Mouse (Mus musculus): ENCODE measurements at regions not wholly inside any gene's neighbourhood (a gene's known extent, or its start where the extent isn't known, plus 50 kb on each side); places are given as distances from the start of the nearest gene placed in this dataset.

- DNase-seq (ENCODE audit: low spot score in 2 of 2): no peak
Measured at GRCm38 (mm10) chr6:91573487-91573886, 57.8 kb downstream of the Lsm3 start.

GRCm38 (mm10) chr6:91574414-91574813, 58.7 kb downstream of the Lsm3 start:
- no peak for DNase-seq (ENCODE audit: low spot score in 2 of 2)

GRCm38 (mm10) chr6:91575662-91576364, 60.1 kb downstream of the Lsm3 start:
- peak; percentile 47 to 75 for DNase-seq (ENCODE audit: low spot score in 2 of 2)

- DNase-seq (ENCODE audit: low spot score in 2 of 2): peak; percentile 24 to 37
Measured at GRCm38 (mm10) chr6:91576906-91577305, 61.2 kb downstream of the Lsm3 start.

GRCm38 (mm10) chr6:91579666-91580065, 63.9 kb downstream of the Lsm3 start:
- DNase-seq (ENCODE audit: low spot score in 2 of 2): no peak

- DNase-seq (ENCODE audit: low spot score in 2 of 2): no peak
Measured at GRCm38 (mm10) chr6:91580607-91581006, 64.9 kb downstream of the Lsm3 start.

- DNase-seq (ENCODE audit: low spot score in 2 of 2): no peak
Measured at GRCm38 (mm10) chr6:91582338-91582737, 66.6 kb downstream of the Lsm3 start.

- DNase-seq (ENCODE audit: low spot score in 2 of 2): no peak
Measured at GRCm38 (mm10) chr6:91583346-91583745, 67.6 kb downstream of the Lsm3 start.

GRCm38 (mm10) chr6:91585543-91585942, 69.8 kb downstream of the Lsm3 start:
- no peak for DNase-seq (ENCODE audit: low spot score in 2 of 2)

GRCm38 (mm10) chr6:91589181-91589580, 73.5 kb downstream of the Lsm3 start:
- DNase-seq (ENCODE audit: low spot score in 2 of 2): no peak

- no peak for DNase-seq (ENCODE audit: low spot score in 2 of 2)
Measured at GRCm38 (mm10) chr6:91590395-91590794, 74.7 kb downstream of the Lsm3 start.

GRCm38 (mm10) chr6:91590806-91591571, 75.3 kb downstream of the Lsm3 start:
- no peak for DNase-seq (ENCODE audit: low spot score in 2 of 2)

- no peak for DNase-seq (ENCODE audit: low spot score in 2 of 2)
Measured at GRCm38 (mm10) chr6:91592651-91593050, 76.9 kb downstream of the Lsm3 start.

GRCm38 (mm10) chr6:91598942-91599341, 83.2 kb downstream of the Lsm3 start:
- peak; percentile 41 to 57 for DNase-seq (ENCODE audit: low spot score in 2 of 2)

GRCm38 (mm10) chr6:91600116-91600515, 83.7 kb upstream of the Slc6a6 start:
- no peak for DNase-seq (ENCODE audit: low spot score in 2 of 2)

- peak in 1 of 2 experiments; percentile 15 for DNase-seq (ENCODE audit: low spot score in 2 of 2)
Measured at GRCm38 (mm10) chr6:91606634-91607215, 77.1 kb upstream of the Slc6a6 start.

GRCm38 (mm10) chr6:91607613-91608272, 76.1 kb upstream of the Slc6a6 start:
- no peak for DNase-seq (ENCODE audit: low spot score in 2 of 2)

- no peak for DNase-seq (ENCODE audit: low spot score in 2 of 2)
Measured at GRCm38 (mm10) chr6:91609671-91610070, 74.2 kb upstream of the Slc6a6 start.

GRCm38 (mm10) chr6:91615022-91615421, 68.8 kb upstream of the Slc6a6 start:
- no peak for DNase-seq (ENCODE audit: low spot score in 2 of 2)

GRCm38 (mm10) chr6:91616541-91616940, 67.3 kb upstream of the Slc6a6 start:
- DNase-seq (ENCODE audit: low spot score in 2 of 2): peak in 1 of 2 experiments; percentile 24

GRCm38 (mm10) chr6:91617031-91617596, 66.7 kb upstream of the Slc6a6 start:
- DNase-seq (ENCODE audit: low spot score in 2 of 2): peak; percentile 51 to 76

Data from layer of hippocampus, adult 18-20 months (tissue).